Mouse (Mus musculus) spleen, postnatal 10 days (tissue): ENCODE measurements around the gene Olfr247.
"Not testable (repeated sequence)": the region's sequence is repeated elsewhere in the genome, so short reads cannot be mapped to it uniquely, and the experiment has no call there.

Source experiments
- DNase-seq, 2 experiments: peaks; one replicate each; pipeline ENCODE4 v3.0.0; 2021 to 2022; ENCODE audit warnings: low spot score in 2 of 2

The Olfr247 gene

GRCm38 (mm10) chr10:129976040-129976439 lies at the start of gene Olfr247:
Gene Olfr247 (minus strand): TSS chr10:129976140.
- DNase-seq = not testable (repeated sequence)

- no peak for DNase-seq
These were observed 36.4 kb upstream of the Olfr247 start, which contains the start of gene Olfr820 for GRCm38 (mm10) chr10:130012321-130012720. Gene Olfr820 (plus strand): TSS chr10:130012621.

- not testable (repeated sequence) for DNase-seq
These were observed 29.4 kb upstream of the Olfr247 start for GRCm38 (mm10) chr10:130005366-130005765.

- DNase-seq = not testable (repeated sequence)
These were observed 28.2 kb upstream of the Olfr247 start for GRCm38 (mm10) chr10:130004104-130004503.

- not testable (repeated sequence) for DNase-seq
These were observed 9.0 kb upstream of the Olfr247 start, which contains the start of gene Gm10310 for GRCm38 (mm10) chr10:129984962-129985361. Gene Gm10310 (minus strand): TSS chr10:129985062.

- DNase-seq = not testable (repeated sequence)
These were observed 5.9 kb upstream of the Olfr247 start for GRCm38 (mm10) chr10:129981867-129982266.

- DNase-seq = not testable (repeated sequence)
These were observed 2.9 kb downstream of the Olfr247 start for GRCm38 (mm10) chr10:129972994-129973393.

GRCm38 (mm10) chr10:129967166-129967565 lies 8.8 kb downstream of the Olfr247 start, which contains the start of gene Olfr819:
Gene Olfr819 (minus strand): TSS chr10:129967266.
- not testable (repeated sequence) for DNase-seq

GRCm38 (mm10) chr10:129966232-129966631 lies 9.7 kb downstream of the Olfr247 start:
- not testable (repeated sequence) for DNase-seq

GRCm38 (mm10) chr10:129949000-129949399 lies 26.9 kb downstream of the Olfr247 start, which contains the start of gene Olfr818:
Gene Olfr818 (minus strand): TSS chr10:129949100.
- no peak for DNase-seq
